Mouse (Mus musculus): ENCODE measurements around the gene Efcab6.

Gene Efcab6

DNA sequence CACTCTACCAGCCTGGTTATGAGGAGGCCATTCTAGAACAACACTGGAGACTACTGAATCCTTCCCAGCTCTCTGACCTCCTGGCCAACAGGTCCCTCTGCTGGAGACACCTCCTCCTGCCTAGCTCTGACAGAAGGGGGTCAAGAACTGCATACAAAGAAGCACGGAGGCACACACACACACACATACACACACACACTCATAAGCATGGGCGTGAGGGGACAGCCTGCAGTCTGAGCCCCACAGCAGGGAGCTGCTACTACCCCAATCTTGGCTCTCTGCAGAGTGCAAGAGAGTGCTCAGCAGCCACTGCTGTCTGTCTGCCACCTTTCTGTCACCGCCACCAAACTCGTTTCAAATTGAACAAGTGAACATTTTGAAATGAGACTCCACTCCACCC is 67.6 kb downstream of the Efcab6 start:
- in situ Hi-C loops (cut with MboI; ENCODE audit: low pct_unique_long_range_greater_than_20kb in 1 of 2, low sequenced_read_pairs in 2 of 2, unreplicated experiment in 1 of 2) = no loop called here

DNA sequence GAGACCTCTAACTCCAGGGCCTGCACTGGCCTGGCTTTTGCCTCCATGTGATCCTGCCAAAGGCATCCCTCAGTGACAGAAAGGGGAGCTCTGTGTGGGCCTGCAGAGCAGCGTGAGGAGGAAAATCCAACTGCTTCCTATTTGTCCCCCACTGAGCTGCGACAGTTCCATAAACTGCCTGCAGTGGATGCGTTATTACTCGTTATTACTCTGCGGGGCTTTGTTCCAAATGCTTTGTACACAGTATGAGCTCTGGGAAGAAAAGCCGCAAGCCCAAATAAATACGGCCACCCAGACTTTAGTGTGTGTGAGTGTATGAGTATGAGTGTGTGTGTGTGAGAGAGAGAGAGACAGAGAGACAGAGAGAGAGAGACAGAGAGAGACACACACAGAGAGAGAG is 68.3 kb downstream of the Efcab6 start:
- in situ Hi-C loops (cut with MboI; ENCODE audit: low pct_unique_long_range_greater_than_20kb in 1 of 2, low sequenced_read_pairs in 2 of 2, unreplicated experiment in 1 of 2) = no loop called here

DNA sequence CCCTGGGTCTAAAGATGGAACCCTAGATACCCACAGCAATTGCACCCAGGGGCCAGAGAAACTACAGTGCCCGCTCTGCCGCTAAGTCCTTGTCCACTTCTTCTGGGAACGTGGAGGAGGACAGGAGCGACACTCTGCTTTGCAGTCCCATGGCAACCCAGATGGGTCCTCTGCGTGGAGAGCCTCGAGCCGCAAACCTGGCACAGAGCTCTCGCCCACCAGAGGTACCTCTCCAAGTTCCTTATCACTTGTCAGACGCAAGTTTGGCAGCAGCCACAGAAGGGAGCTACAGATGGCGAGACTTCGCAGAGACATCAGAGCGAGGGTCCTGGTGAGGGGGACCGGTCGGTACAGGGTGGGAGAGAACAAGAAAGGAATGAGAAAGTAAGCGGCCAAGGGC is 73.0 kb downstream of the Efcab6 start:
- in situ Hi-C loops (cut with MboI; ENCODE audit: low pct_unique_long_range_greater_than_20kb in 1 of 2, low sequenced_read_pairs in 2 of 2, unreplicated experiment in 1 of 2) = no loop called here

DNA sequence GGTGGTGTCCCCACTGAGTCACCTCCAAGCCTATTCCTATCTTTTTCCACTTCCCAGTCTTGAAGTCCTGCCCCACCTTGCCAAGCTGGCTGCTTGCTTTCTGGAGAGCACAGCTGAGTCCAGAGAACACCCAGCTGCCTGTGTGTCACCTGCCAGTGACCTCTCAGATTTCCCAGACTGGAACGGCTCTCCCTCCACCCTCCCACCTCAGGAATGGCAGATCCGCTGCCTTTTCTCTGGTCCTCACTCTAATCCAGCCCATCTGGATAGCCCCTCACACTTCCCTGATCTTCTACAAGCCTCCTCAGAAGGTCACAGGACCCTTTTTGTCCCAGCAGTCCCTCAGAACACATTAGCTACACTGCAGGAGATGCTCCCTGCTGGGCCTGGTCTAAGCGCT is 73.7 kb downstream of the Efcab6 start:
- in situ Hi-C loops (cut with MboI; ENCODE audit: low pct_unique_long_range_greater_than_20kb in 1 of 2, low sequenced_read_pairs in 2 of 2, unreplicated experiment in 1 of 2) = no loop called here

DNA sequence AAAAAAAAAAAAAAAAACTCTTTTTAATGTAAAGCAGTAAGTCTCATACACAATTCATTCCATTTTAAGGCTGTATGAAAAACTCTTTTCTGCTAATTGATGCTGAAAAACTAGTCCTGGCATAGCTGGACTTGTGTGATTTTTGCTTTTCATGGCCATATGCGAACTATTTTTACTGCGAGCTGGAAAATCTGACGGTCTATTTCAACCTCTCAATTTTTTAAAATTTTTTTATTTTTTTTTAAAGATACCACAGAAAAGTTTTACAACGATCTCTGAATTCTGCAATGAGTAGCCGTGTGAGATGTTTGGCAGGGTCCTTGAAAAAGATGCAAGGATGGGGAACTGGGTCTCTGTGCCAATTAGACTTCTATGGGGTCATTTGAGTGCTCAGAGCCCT is 75.9 kb downstream of the Efcab6 start:
- in situ Hi-C loops (cut with MboI; ENCODE audit: low pct_unique_long_range_greater_than_20kb in 1 of 2, low sequenced_read_pairs in 2 of 2, unreplicated experiment in 1 of 2) = no loop called here

DNA sequence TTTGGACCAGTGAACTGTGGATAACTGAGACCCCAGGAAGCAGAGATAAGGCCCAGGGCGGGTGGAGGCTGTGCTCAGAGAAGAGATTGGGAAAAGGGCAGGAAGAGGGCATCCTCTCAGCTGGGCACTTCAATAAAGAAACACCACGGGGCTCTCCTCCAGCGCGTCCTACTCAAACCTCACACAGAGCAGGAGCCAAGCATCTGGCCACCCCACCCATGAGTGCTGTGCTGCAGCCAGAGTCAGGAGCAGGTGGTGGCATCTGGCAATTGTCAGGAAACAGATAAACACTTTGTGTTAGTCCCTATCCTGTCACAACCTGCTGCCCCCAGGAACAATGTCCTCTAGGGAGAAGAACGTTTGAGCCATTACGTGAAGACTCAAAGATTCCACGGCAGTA is 77.1 kb downstream of the Efcab6 start:
- in situ Hi-C loops (cut with MboI; ENCODE audit: low pct_unique_long_range_greater_than_20kb in 1 of 2, low sequenced_read_pairs in 2 of 2, unreplicated experiment in 1 of 2) = no loop called here

DNA sequence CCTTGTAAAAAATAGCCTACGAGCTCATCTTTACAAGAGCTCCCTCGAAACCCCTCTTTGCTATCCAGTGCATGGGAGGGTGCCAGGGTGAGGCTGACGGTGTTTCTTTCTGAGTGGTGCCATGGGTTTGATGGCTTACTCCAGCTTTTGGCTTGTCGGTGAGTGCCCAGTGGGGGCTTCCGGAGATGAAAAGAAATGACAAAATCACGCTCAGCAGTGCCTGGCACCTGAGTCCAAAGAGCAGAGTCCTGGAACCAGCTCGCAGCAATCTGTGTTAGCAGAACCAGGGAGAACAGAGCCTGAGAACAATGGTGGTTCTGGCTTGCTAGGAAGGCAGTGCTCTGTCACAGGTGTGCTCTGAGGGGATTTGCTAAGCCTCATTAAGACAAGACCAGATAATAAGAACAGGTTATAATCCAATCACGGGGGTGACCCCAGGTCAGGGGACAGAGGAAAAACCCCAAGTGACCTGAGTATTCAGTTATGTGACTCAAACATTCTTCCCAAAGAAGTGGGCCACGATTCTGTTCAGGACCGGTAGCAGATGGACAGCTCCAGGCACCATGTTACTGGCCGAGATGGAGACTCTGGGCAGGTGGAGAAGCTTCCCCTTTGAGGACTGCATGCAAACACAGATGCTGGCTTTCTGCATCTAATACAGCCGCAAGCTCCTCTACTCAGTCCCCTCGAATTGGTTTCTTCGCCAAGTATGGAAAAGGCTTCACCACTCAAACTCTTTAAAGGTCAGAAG is 82.8 kb downstream of the Efcab6 start:
- in situ Hi-C loops (cut with MboI; ENCODE audit: low pct_unique_long_range_greater_than_20kb in 1 of 2, low sequenced_read_pairs in 2 of 2, unreplicated experiment in 1 of 2) = no loop called here

DNA sequence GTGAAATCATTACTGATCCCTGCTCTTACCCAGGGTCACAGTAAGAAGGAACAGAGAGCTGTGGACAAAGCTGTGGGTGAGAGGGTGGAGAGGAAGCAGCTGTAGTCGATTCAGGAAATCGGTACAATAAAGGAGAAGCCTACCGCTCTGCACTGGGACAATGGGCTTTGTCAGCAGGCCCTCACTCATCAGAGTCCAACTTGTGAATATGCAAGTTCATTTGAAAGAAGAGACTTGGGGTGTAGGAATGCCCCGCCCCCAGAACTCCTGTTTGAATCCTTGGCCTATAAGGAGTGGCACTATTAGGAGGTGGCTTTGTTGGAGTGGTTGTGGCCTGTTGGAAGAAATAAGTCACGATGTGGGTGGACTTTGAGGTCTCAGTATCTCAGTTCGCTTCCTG is 86.3 kb downstream of the Efcab6 start:
- in situ Hi-C loops (cut with MboI; ENCODE audit: low pct_unique_long_range_greater_than_20kb in 1 of 2, low sequenced_read_pairs in 2 of 2, unreplicated experiment in 1 of 2) = no loop called here

DNA sequence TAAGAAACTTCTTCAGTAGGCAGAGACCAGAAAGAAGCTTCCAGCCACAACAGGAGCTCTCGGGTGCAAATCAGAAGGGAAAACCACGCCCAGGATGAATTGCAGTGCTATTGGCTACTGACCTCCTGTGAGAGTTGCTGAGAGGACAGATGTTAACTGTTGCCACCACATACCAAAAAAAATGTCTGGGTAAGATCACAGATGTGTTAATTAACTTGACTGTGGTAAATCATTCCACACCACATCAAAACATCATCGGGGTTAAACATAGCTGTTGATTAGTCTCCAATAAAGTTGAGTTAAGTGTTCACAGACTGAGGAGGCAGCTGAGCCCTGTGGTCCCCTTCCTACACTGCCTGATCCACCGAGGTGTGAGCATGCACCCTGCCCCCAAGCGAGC is 88.1 kb downstream of the Efcab6 start:
- in situ Hi-C loops (cut with MboI; ENCODE audit: low pct_unique_long_range_greater_than_20kb in 1 of 2, low sequenced_read_pairs in 2 of 2, unreplicated experiment in 1 of 2) = no loop called here

DNA sequence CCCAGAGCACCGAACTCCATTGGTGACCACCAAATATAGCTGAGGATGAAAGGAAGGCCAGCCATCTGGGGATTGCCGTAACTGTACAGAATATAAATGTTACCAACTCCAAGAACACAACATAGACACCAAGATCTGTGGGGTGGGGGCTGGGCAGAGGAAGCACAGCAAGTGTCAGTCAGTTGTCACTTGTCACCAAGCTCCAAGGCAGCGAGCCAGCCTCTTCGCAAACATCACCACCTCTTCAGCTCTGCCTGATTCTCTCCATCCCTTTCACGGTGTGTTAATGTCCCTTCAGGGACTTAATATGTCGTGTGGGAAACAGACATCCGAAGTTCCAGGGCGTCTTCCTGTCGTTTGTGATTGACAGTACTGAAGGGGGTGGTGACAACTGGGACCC is 93.0 kb downstream of the Efcab6 start:
- in situ Hi-C loops (cut with MboI; ENCODE audit: low pct_unique_long_range_greater_than_20kb in 1 of 2, low sequenced_read_pairs in 2 of 2, unreplicated experiment in 1 of 2) = no loop called here

DNA sequence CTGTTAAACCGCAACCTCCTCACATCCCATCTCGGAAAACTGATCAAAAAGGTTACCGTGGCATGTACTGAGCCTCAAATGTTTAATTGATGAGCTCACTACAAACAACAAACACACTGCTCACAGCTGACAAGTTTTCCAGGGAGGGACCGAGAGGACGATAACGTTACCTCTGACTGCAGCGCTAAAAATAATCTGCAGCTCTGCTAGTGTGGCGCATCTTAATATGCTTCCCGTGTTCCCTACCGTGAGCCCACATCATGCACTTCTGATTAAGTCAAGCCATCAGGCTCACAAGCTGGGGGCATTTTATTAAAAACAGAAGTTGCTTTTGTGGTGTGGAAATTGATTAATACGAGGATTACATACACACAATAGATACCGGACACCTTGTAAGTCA is 97.4 kb downstream of the Efcab6 start:
- in situ Hi-C loops (cut with MboI; ENCODE audit: low pct_unique_long_range_greater_than_20kb in 1 of 2, low sequenced_read_pairs in 2 of 2, unreplicated experiment in 1 of 2) = no loop called here

DNA sequence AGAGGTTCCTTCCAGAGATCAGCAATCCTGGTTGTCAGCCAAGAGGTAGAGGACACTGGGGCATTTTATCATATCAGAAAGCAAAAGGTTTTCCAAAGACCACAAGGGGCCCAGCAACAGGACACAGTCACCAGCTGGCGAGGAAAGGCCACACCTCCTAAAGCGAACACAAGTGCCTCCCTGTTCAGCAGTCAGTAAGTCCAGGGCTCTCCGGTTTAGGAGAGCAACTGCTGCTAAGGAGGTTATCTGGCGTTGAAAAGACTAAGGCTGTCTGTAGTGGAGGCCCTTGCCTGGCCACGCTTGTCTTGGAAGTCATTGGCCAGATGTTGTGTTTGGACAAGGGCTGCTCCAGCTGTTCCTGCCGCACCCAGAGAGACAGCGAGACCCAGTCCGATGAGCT is 100.1 kb downstream of the Efcab6 start:
- in situ Hi-C loops (cut with MboI; ENCODE audit: low pct_unique_long_range_greater_than_20kb in 1 of 2, low sequenced_read_pairs in 2 of 2, unreplicated experiment in 1 of 2) = no loop called here

DNA sequence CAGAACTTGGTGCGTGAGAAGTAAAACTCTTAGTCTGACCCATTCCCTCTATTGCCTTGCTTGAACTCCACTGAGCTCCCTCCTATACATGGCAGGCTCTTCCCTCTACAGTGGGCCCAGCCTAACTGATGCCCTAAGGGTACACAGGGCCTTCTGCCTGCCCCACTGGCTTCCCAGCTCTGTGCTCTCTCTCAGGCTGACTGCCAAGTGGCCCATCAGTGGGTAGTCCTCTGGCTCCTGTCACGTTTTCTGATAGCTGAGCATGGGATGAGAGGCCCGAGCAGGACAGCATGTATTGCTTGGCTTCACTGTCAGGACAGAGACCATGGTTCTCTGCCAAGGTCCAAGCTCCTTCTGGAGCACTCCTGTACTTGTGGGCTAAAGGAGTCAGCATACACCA is 106.8 kb downstream of the Efcab6 start:
- in situ Hi-C loops (cut with MboI; ENCODE audit: low pct_unique_long_range_greater_than_20kb in 1 of 2, low sequenced_read_pairs in 2 of 2, unreplicated experiment in 1 of 2) = no loop called here

DNA sequence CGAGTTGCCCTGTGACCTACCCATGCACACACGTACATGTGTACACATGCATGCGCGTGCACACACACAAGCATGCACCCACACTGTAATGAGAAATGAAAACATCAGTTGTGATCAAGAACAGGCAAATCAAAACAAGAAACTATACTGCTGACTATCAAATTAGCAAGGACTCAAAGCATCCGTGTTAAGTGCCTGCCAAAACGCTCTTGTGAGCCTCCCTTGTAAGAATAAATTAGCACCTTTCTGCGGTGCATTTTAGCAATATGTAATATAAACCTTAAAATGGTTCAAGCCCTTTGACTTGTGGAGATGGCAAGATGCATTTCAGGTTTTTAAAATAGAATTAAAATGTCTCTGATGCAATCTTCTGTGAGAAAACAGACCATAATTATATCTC is 108.2 kb downstream of the Efcab6 start:
- in situ Hi-C loops (cut with MboI; ENCODE audit: low pct_unique_long_range_greater_than_20kb in 1 of 2, low sequenced_read_pairs in 2 of 2, unreplicated experiment in 1 of 2) = no loop called here

DNA sequence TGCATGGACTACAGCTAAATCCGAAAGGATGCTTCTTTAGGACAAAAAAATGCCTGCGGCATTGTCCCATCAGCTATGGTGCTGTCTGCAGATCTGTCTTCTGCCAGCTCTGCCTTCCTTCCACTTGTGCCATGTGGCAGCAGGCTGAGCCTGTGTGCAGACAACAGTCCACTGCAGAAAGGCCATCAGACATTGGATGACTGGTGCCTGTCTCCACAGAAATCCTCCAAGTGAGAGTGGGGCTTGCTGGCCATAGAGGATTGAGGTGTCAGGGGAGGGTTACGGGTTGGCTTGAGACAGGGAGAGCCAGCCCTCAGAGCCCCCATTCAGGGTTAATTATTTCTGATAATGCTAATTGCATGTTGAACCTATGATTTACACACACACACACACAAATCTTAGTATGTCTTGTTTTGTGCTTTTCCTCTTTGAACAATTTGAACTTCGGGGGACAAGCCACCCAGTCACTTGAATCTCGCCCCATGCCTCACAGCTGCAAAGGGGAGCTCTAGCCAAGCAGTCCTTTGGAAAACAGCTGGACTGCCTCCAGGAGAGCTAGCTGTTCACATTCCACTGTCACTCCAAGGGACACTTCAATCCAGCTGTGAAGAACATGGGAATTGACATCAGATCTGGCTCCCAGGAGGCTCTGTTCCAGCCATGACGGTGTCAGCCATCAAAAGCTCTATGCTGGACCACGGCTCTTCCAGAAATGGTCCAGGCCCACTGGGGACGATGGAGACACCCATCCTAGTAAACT is 109.1 kb downstream of the Efcab6 start:
- in situ Hi-C loops (cut with MboI; ENCODE audit: low pct_unique_long_range_greater_than_20kb in 1 of 2, low sequenced_read_pairs in 2 of 2, unreplicated experiment in 1 of 2) = no loop called here

DNA sequence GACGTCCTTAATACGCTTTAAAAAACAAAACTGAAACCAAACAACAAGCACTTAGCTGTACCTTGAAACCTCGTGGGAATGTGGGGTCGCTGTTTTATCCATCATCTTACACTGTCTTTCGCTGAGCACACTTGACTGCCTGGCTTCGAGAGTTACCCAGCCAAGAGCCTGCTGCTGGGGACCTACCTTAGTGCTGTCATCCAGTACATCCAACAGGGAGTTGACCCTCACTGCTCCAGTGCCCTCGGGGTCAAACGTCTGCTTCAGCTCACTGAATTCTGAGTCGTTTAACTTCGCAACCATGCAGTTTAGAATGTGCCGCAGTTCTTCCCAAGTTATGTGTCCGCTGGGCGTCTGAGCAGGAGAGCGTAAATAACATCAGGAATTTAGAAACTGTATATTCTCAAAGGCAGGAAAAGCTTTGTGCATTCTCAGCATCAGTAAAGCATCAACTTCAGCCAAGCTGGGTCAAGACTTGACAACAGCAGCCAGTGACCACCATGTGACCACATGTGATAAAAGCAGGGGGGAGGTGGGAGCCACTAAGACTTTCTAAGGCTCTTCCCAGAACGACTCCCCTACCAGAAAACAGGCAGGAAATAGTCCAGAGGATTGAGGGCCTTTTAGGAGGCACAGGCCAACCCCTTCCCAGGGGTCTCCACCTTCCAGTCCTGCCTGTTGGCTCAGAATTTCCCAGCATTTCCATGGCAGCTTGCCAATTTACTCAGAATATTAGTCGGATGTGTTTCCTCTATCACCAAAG is 115.3 kb downstream of the Efcab6 start:
- in situ Hi-C loops (cut with MboI; ENCODE audit: low pct_unique_long_range_greater_than_20kb in 1 of 2, low sequenced_read_pairs in 2 of 2, unreplicated experiment in 1 of 2) = no loop called here

DNA sequence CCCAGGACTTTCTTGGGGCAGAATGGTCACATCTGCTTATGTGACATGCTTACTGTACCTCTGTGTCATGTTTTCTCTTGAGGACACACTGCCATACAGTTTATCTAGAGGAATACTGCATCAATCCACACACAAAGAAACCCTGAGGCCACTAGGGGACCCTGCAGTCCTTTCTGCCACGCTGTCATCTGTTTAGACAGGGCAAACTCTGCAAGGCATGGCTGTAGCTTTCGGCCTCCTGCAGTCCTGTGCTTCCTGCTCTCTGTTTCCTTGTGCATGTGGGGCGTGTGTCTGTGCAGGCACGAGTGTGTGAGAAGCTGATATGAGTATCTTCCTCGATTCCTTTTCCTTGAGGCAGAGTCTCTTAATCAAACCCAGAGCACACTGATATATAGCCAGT is 125.5 kb downstream of the Efcab6 start:
- in situ Hi-C loops (cut with MboI; ENCODE audit: low pct_unique_long_range_greater_than_20kb in 1 of 2, low sequenced_read_pairs in 2 of 2, unreplicated experiment in 1 of 2) = no loop called here

DNA sequence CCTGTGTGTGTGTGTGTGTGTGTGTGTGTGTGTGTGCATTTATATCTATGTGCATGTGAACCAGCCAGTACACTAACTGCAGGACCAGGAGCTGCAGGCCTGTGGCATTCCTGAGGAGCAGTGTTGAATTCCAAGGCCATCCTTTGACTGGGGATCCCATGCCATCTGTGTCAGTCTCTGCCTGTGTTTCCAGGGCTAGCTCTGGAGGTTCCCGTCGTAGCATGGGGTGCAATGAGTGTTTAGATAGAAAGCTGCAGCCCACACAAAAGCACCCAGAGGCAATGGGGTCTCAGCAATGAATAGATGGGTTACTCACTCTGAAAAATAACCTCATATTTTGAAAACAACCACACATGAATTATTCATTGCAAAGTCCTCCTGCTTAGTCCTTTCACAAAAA is 126.7 kb downstream of the Efcab6 start:
- in situ Hi-C loops (cut with MboI; ENCODE audit: low pct_unique_long_range_greater_than_20kb in 1 of 2, low sequenced_read_pairs in 2 of 2, unreplicated experiment in 1 of 2) = no loop called here

DNA sequence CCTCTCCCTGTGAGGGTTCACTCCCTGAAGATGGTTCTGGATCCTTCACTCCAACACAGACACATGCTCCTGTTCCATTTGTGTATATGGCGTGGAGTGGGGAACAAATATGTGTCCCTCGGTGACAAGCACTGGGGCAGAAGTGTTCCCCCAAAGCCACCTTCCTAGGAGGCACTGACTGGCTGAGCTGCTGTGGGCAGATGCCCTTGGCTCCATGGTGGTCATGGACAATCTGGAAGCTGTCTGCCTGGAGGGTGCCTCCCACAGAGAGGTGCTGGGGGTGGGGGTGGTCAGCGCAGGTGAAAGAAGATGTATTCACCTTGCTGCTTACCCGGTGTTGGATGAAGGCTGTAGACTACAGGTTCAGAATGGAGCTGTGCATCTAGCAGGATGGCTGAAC is 128.7 kb downstream of the Efcab6 start:
- in situ Hi-C loops (cut with MboI; ENCODE audit: low pct_unique_long_range_greater_than_20kb in 1 of 2, low sequenced_read_pairs in 2 of 2, unreplicated experiment in 1 of 2) = no loop called here

DNA sequence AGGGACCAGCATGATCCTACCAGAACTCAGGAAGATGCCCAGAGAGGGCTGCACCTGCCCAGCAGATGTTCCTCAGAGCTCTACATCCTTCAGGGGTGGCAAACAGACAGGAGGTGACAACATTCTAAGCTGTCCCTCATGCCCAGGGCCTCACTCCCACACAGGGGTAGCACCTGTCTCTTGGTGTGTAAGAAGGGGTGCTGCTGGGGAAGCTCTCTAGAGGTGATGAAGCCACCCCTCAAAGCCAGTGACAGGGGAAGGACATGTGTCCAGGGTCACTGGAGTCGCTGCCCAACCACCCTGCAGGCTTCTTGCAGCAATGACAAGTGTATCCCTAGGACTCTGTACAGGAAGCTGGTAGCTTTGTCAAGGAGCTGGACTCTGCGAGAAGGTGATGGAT is 130.4 kb downstream of the Efcab6 start:
- in situ Hi-C loops (cut with MboI; ENCODE audit: low pct_unique_long_range_greater_than_20kb in 1 of 2, low sequenced_read_pairs in 2 of 2, unreplicated experiment in 1 of 2) = no loop called here
